Mouse (Mus musculus) midbrain, embryonic 14.5 days (tissue): ENCODE measurements around the gene Mkrn2os. TPM values are rescaled to one million over a fixed set of nuclear protein-coding genes. Genes with fewer than 3 reads are reported as not detected.

Experiments
- ATAC-seq: fragments of 200-750 bp; cut with Nextera tagmentation; 2 replicates; pipeline ENCODE4 v1.8.0; 2017; ENCODE audit warnings: moderate number of reproducible peaks, moderate library complexity; ENCODE audit not compliant: low FRiP score, low TSS enrichment
- DNase-seq: peaks from one replicate; pipeline ENCODE4 v3.0.0-alpha.2; 2015
- H3K27ac ChIP-seq: fragments of 300-500 bp; sonication (generic); replicated peaks from 2 replicates; pipeline ENCODE4 v1.5.1; 2014; ENCODE audit warnings: mild to moderate bottlenecking, low read depth, low read length, moderate library complexity
- H3K27me3 ChIP-seq: fragments of 300-500 bp; sonication (generic); 2 replicates; pipeline ENCODE4 v1.6.1; 2014; ENCODE audit warnings: low read length, control low read depth, mixed read lengths; ENCODE audit not compliant: control insufficient read depth, insufficient read depth
- H3K36me3 ChIP-seq: fragments of 300-500 bp; sonication (generic); 2 replicates; pipeline ENCODE4 v1.6.1; 2014; ENCODE audit warnings: low read length, control low read depth; ENCODE audit not compliant: control insufficient read depth, insufficient read depth
- H3K4me1 ChIP-seq: fragments of 300-500 bp; sonication (generic); 2 replicates; pipeline ENCODE4 v1.6.1; 2014; ENCODE audit warnings: mild to moderate bottlenecking, antibody characterized with exemption, low read length, control low read depth; ENCODE audit not compliant: control insufficient read depth, insufficient read depth
- H3K4me2 ChIP-seq: fragments of 300-500 bp; sonication (generic); 2 replicates; pipeline ENCODE4 v1.6.1; 2014; ENCODE audit warnings: mild to moderate bottlenecking, low read length, moderate library complexity
- H3K4me3 ChIP-seq: fragments of 300-500 bp; sonication (generic); replicated peaks from 2 replicates; pipeline ENCODE4 v1.5.1; 2014; ENCODE audit warnings: low read depth, low read length
- H3K9ac ChIP-seq: fragments of 300-500 bp; sonication (generic); replicated peaks from 2 replicates; pipeline ENCODE4 v1.6.1; 2014; ENCODE audit warnings: mild to moderate bottlenecking, low read length, moderate library complexity
- H3K9me3 ChIP-seq: fragments of 300-500 bp; sonication (generic); 2 replicates; pipeline ENCODE4 v1.6.1; 2016; ENCODE audit warnings: low read length, control low read depth, mixed read lengths; ENCODE audit not compliant: control insufficient read depth
- WGBS: fragments of 180-500 bp; shearing (Covaris S2); extraction: QIAGEN DNeasy Blood & Tissue Kit; methylation state at CpG from one replicate; pipeline ENCODE4 v1.1.7; 2014; 5-methylcytosine and 5-hydroxymethylcytosine counted together
- polyA plus RNA-seq: library from polyadenylated mRNA; unstranded; fragments of >200 nt; fragmentation: Nextera tagmentation; extraction: Ambion mirVana; gene quantifications from 2 replicates; pipeline ENCODE4 v1.2.1, GENCODE M21; 2014

Mkrn2os gene
- polyA plus RNA-seq, 1 experiment from 2014 or later: 0.20 TPM

DNA sequence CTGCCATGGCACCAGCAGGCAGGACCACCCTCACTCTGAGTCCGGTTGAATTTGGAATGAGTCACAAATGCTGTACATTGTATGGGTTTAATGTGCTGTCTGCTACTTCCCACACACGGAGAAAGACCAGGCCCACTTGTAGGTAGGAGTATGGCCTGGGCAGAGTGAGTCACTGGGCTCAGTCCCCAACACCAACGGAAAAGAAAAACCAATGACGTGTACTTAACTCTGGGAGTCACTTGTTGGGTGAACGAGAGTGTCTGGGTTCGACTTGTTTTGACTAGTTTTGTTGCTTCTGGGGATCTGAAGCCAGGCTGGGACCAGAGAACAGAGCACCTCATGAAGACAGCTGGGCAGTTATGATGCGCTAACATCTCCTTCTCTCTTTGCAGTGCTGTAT lies 18.2 kb downstream of the Mkrn2os start:
- Histone ChIP-seq H3K27me3 (no peaks in the 10 kb centered on the region), H3K36me3 (peaks cover 77% of the 10 kb centered on the region), H3K4me2 (no peak overlapping the region), H3K27ac (no peak overlapping the region), H3K4me1 (no peaks in the 10 kb centered on the region), H3K9me3 (no peaks in the 10 kb centered on the region), H3K9ac (no peak overlapping the region), H3K4me3 (no peak overlapping the region)
- DNase-seq (no peak), ATAC-seq (no peak)
- 93% methylated on average over 7 of the region's 7 CpGs for WGBS

DNA sequence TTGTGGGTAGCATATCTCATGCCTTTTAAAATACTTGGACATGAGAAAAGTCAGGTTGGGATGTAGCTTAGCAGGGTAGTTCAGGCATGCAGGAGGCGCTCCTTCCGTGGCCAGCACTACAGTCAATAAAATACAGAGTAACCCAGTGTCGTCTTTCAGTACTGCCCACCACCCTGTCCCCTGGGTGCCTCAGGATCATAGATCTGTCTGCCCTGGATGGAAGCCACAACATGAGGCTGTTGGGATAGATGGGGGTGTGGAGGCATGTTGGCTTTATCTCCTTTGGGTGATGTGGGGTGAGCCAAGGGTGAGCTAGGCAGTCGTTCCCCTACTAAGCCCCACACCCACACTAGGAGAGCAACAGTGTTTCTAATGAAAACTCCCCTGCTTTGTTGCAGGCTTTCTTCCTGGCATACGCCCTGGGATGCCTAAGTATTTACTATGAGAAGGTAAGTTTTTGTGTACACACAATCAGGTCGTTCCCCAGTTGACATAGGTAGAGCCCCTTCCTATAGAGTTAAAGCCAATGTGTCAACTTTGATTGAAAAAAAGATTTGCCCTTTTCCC lies 26.8 kb downstream of the Mkrn2os start:
- DNase-seq (no peak), ATAC-seq (no peak)
- WGBS: 94% methylated on average over 6 of the region's 6 CpGs
- H3K9me3 ChIP-seq: no peaks in the 10 kb centered on the region
- H3K9ac ChIP-seq: no peak overlapping the region
- H3K27ac ChIP-seq: no peak overlapping the region
- H3K27me3 ChIP-seq: no peaks in the 10 kb centered on the region
- no peak overlapping the region for H3K4me3 ChIP-seq
- no peaks in the 10 kb centered on the region for H3K4me1 ChIP-seq
- peaks cover 85% of the 10 kb centered on the region for H3K36me3 ChIP-seq
- H3K4me2 ChIP-seq: no peak overlapping the region

DNA sequence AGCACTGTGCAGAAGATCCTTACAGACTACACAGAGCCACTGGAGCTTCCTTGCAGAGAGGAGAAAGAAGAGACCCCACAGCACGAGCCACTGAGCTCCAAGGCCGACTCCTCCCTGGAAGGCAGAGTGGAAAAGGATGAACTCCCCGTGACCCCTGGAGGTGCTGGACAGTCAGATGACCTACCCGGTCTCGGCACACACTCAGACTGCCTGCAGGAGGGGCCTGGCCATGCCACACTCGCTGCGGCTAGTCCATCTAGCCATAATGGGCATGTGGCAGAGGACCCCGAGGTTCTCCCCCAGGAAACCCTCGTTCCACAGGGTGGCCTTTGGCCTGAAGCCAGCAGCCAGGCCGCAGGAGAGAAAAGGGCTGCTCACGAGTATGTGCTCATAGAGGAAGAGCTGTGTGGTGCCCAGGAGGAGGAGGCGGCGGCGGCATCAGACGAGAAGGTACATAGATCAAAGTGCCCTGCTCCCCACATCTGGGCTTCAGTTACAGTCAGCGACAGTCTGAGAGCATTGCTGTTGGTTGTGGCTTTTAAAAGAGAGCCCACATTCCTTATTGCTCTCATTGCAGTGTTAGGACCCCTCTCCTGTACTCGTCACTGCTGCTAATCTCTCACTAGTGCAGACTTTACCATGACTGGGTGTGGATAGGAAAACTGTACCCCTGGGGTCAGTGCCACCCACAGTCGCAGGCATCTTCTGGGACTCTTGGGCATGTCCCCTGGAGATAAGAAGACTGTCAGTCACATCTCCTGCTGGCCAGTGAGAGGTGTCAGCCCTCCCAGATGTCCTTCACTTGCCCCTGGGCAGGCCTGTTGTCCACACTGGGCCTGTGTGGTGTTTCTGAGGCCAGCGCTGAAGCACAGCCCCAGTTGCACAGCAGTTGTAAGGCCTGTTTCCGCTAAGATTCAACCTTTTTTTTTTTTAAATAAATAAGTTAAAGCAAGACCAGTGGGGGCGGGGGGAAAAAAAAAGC lies 32.4 kb downstream of the Mkrn2os start:
- DNase-seq (no peak), ATAC-seq (no peak)
- peaks cover 72% of the 10 kb centered on the region for H3K36me3 ChIP-seq
- WGBS: 87% methylated on average over 21 of the region's 21 CpGs
- H3K27ac ChIP-seq: no peak overlapping the region
- H3K4me2 ChIP-seq: no peak overlapping the region
- no peak overlapping the region for H3K9ac ChIP-seq
- H3K9me3 ChIP-seq: no peaks in the 10 kb centered on the region
- H3K27me3 ChIP-seq: no peaks in the 10 kb centered on the region
- no peaks in the 10 kb centered on the region for H3K4me1 ChIP-seq
- no peak overlapping the region for H3K4me3 ChIP-seq

DNA sequence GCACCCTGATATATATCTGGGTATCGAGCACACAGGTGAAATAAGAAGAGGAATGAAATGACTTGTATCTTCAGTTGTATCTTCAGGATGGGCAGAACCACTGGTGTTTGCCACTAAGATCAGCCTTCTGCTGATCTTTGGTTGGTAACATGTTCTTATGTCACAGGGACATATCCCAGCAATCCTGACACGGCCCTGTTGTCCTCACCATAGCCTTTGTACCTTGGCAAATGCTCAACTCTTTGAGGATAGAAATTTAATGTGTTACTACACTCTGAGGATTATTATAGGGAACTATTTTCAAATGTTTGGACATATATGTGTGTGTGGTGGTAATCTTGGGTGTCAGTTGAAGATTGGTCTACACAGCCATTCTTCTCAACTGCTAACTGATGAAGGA lies 34.2 kb downstream of the Mkrn2os start:
- Histone ChIP-seq H3K27me3 (no peaks in the 10 kb centered on the region), H3K9ac (no peak overlapping the region), H3K4me2 (no peak overlapping the region), H3K27ac (no peak overlapping the region), H3K4me1 (no peaks in the 10 kb centered on the region), H3K4me3 (no peak overlapping the region), H3K36me3 (peaks cover 75% of the 10 kb centered on the region), H3K9me3 (no peaks in the 10 kb centered on the region)
- ATAC-seq: no peak
- 98% methylated on average over 2 of the region's 2 CpGs for WGBS
- DNase-seq: no peak

DNA sequence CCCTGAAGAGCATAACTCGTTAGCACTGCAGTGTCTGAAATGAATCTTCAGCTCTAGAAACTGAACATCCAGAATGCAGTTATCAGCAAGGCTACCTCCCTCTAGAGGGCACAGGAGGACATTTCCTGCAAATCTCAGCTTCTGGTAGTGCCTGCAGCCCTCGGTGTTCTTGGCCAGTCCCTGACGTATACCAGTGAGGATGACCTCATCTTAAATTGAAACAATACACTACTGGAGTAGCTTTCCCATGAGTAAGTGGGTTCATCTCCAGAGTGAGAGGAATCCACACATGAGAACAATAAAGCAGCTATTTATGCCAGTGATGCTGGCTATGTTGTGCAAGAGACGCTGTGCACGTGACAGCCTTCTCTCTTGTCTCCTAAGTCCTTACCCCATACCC lies 36.9 kb downstream of the Mkrn2os start:
- no peaks in the 10 kb centered on the region for H3K4me1 ChIP-seq
- H3K9ac ChIP-seq: no peak overlapping the region
- H3K27ac ChIP-seq: no peak overlapping the region
- no peaks in the 10 kb centered on the region for H3K9me3 ChIP-seq
- WGBS: 90% methylated on average over 5 of the region's 5 CpGs
- no peak overlapping the region for H3K4me3 ChIP-seq
- DNase-seq: no peak
- no peaks in the 10 kb centered on the region for H3K27me3 ChIP-seq
- ATAC-seq: no peak
- peaks cover 60% of the 10 kb centered on the region for H3K36me3 ChIP-seq
- no peak overlapping the region for H3K4me2 ChIP-seq

DNA sequence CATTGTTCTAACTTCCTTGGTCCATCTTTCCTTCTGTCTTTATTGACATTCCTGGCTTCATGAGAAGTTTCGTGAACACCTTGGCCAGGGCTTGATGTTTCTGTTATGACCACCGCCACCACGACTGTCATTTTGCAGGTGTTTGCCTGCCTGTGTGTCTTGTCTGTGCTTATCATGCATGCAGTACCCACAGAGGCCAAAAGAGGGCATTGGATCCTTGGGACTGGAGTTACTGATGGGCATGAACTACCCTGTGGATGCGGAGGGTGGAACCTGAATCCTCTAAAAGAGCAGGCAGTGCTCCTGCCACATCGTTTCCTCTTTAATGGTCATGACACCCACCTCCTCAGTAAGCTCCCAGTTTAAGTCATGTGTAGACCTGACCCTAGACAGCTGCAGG lies 46.1 kb downstream of the Mkrn2os start:
- no peak overlapping the region for H3K27ac ChIP-seq
- H3K4me2 ChIP-seq: no peak overlapping the region
- peaks cover 27% of the 10 kb centered on the region for H3K36me3 ChIP-seq
- peaks cover 10% of the 10 kb centered on the region for H3K4me1 ChIP-seq
- ATAC-seq (no peak), DNase-seq (peak; percentile 26)
- H3K4me3 ChIP-seq: no peak overlapping the region
- H3K27me3 ChIP-seq: no peaks in the 10 kb centered on the region
- 90% methylated on average over 5 of the region's 5 CpGs for WGBS
- H3K9ac ChIP-seq: no peak overlapping the region
- no peaks in the 10 kb centered on the region for H3K9me3 ChIP-seq

DNA sequence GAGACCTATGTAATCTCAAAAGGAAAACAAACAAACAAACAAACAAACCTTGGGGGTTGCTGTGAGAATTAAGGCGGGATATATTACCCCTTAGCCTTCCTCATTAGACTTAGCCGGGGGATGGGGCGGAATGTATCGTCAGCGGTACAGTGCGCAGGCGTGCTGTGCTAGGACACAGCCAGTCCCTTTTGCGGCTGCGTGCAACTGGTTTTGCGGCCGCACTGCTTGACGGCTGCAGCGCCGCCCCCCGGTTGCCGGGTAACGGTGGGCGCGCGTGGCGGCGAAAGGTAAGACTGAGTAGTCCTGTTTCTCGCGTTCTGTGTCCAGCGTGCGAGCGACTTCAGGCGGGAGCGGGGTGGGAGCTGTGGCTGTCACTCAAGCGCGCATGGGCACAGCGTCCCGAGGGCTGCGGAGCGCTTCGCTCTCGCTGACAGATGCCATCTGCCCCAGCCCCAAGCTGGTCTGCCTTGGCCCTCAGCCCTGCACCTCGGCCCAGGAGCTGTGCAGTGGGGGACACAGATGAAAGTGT lies 47.9 kb downstream of the Mkrn2os start, which contains the start of gene Tsen2:
Tsen2 (plus strand) TSS at position 223 of the 529 bp plus-strand sequence.
- Histone ChIP-seq H3K4me1 (peaks cover 10% of the 10 kb centered on the region), H3K4me2 (peak within 1 kb of the TSS; percentile 74), H3K36me3 (peaks cover 17% of the 10 kb centered on the region), H3K27me3 (no peaks in the 10 kb centered on the region), H3K27ac (peak within 1 kb of the TSS; percentile 90), H3K9me3 (no peaks in the 10 kb centered on the region), H3K9ac (peak within 1 kb of the TSS; percentile 78), H3K4me3 (peak within 1 kb of the TSS; percentile 69)
- DNase-seq (peak; percentile 99), ATAC-seq (peak; percentile 93)
- under 1% methylated on average over 38 of the region's 38 CpGs for WGBS

DNA sequence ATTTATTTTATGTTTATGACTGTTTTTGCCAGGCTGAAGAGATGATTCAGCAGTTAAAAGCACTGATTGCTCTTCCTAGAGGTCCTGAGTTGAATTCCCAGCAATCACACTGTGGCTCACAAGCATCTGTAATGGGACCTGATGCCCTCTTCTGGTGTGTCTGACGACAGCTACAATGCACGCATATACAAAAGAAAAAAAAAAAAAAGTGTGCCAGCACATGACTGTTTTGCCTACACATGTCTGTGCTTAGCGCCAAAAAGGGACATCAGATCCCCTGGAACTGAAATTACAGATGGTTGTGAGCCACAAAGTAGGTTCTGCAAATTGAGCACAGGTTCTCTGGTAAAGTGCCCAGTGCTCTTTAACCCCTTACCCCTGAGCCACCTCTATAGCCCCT lies 50.0 kb downstream of the Mkrn2os start:
- DNase-seq (no peak), ATAC-seq (no peak)
- Histone ChIP-seq H3K27ac (no peak overlapping the region), H3K9me3 (no peaks in the 10 kb centered on the region), H3K4me2 (no peak overlapping the region), H3K27me3 (no peaks in the 10 kb centered on the region), H3K4me1 (peaks cover 10% of the 10 kb centered on the region), H3K36me3 (no peaks in the 10 kb centered on the region), H3K4me3 (no peak overlapping the region), H3K9ac (no peak overlapping the region)
- 71% methylated on average over 3 of the region's 3 CpGs for WGBS
